Mouse (Mus musculus): ENCODE measurements at regions not wholly inside any gene's neighbourhood (a gene's known extent, or its start where the extent isn't known, plus 50 kb on each side); places are given as distances from the start of the nearest gene placed in this dataset.

GRCm38 (mm10) chr13:28793166-28793935 is 160.2 kb downstream of the Sox4 start:
- peak in 1 of 2 experiments; percentile 19 for DNase-seq

- DNase-seq, result peak in 1 of 2 experiments; percentile 25
Measured at GRCm38 (mm10) chr13:28792461-28793165, 160.9 kb downstream of the Sox4 start.

- DNase-seq, result no peak
Measured at GRCm38 (mm10) chr13:28790381-28790780, 163.1 kb downstream of the Sox4 start.

- DNase-seq, result no peak
Measured at GRCm38 (mm10) chr13:28787331-28787643, 166.2 kb downstream of the Sox4 start.

GRCm38 (mm10) chr13:28786629-28787330 is 166.7 kb downstream of the Sox4 start:
- peak; percentile 47 to 60 for DNase-seq

GRCm38 (mm10) chr13:28782497-28783246 is 170.8 kb downstream of the Sox4 start:
- DNase-seq, result no peak

- DNase-seq, result peak in 1 of 2 experiments; percentile 18
Measured at GRCm38 (mm10) chr13:28782081-28782480, 171.4 kb downstream of the Sox4 start.

GRCm38 (mm10) chr13:28781660-28782059 is 171.9 kb downstream of the Sox4 start:
- no peak for DNase-seq

- DNase-seq, result no peak
Measured at GRCm38 (mm10) chr13:28780462-28780861, 173.1 kb downstream of the Sox4 start.

- DNase-seq, result no peak
Measured at GRCm38 (mm10) chr13:28775142-28775815, 178.2 kb downstream of the Sox4 start.

GRCm38 (mm10) chr13:28774649-28775048 is 178.9 kb downstream of the Sox4 start:
- no peak for DNase-seq

- no peak for DNase-seq
Measured at GRCm38 (mm10) chr13:28773466-28773865, 180.0 kb downstream of the Sox4 start.

- peak in 1 of 2 experiments; percentile 26 for DNase-seq
Measured at GRCm38 (mm10) chr13:28770531-28770930, 183.0 kb downstream of the Sox4 start.

GRCm38 (mm10) chr13:28770018-28770417 is 183.5 kb downstream of the Sox4 start:
- DNase-seq, result no peak

GRCm38 (mm10) chr13:28768717-28769426 is 184.6 kb downstream of the Sox4 start:
- DNase-seq, result peak; percentile 31 to 42

- no peak for DNase-seq
Measured at GRCm38 (mm10) chr13:28762555-28762954, 191.0 kb downstream of the Sox4 start.

- peak in 1 of 2 experiments; percentile 27 for DNase-seq
Measured at GRCm38 (mm10) chr13:28759026-28759425, 194.5 kb downstream of the Sox4 start.

- peak; percentile 87 to 93 for DNase-seq
Measured at GRCm38 (mm10) chr13:28757846-28758522, 195.5 kb downstream of the Sox4 start.

GRCm38 (mm10) chr13:28756915-28757765 is 196.4 kb downstream of the Sox4 start:
- DNase-seq, result peak; percentile 27 to 46

GRCm38 (mm10) chr13:28754207-28754606 is 199.3 kb downstream of the Sox4 start:
- no peak for DNase-seq
